In genomic region chr1:165779954-165780585, GRCm38 (mm10) we compare ENCODE assay signal across 8 mouse cellular contexts. TPM values are rescaled to one million over a fixed set of nuclear protein-coding genes. Genes with fewer than 3 reads are reported as not detected.
DNase-seq lines count a peak whose midpoint lies in the region; ATAC-seq and TF ChIP-seq lines count a peak whose summit lies in the region.

No protein-coding gene starts in this region.

- no peaks in the 10 kb centered on the region; the same call in 1 of the 2 replicates for H3K27me3 ChIP-seq in kidney, adult 2 months (replicated peaks; ENCODE audit: control insufficient read depth, insufficient read depth, low read length)
- H3K27me3 ChIP-seq in erythroblast, embryonic 14.5 days (ENCODE audit: control insufficient read depth) = peaks cover 3% of the 10 kb centered on the region
- no peaks in the 10 kb centered on the region for H3K27me3 ChIP-seq in kidney, postnatal 0 days (ENCODE audit: insufficient read depth, low read length)
- H3K27me3 ChIP-seq in midbrain, embryonic 14.5 days (ENCODE audit: control insufficient read depth, insufficient read depth, low read length) = peaks cover 15% of the 10 kb centered on the region; the same call in 1 of the 2 replicates

- H3K27ac ChIP-seq in kidney, adult 2 months (ENCODE audit: insufficient read depth, low read depth, low read length) = no peak overlapping the region
- no peak overlapping the region for H3K27ac ChIP-seq in kidney, postnatal 0 days
- H3K27ac ChIP-seq in midbrain, embryonic 14.5 days (replicated peaks; ENCODE audit: low read depth, low read length) = no peak overlapping the region

- 4% methylated on average over 13 of the region's 13 CpGs for WGBS in kidney, adult 2 months
- 3% methylated on average over 13 of the region's 13 CpGs for WGBS in kidney, postnatal 0 days
- WGBS in midbrain, embryonic 14.5 days = 2% methylated on average over 13 of the region's 13 CpGs

- no peaks in the 10 kb centered on the region for H3K36me3 ChIP-seq in kidney, adult 2 months (ENCODE audit: control insufficient read depth, insufficient read depth, low read length)
- H3K36me3 ChIP-seq in erythroblast, embryonic 14.5 days (ENCODE audit: control insufficient read depth) = peaks cover 11% of the 10 kb centered on the region
- no peaks in the 10 kb centered on the region for H3K36me3 ChIP-seq in kidney, postnatal 0 days (ENCODE audit: insufficient read depth, low read length)
- H3K36me3 ChIP-seq in midbrain, embryonic 14.5 days (ENCODE audit: control insufficient read depth, insufficient read depth, low read length) = no peaks in the 10 kb centered on the region

- peak overlapping the region; percentile 83 for H3K4me2 ChIP-seq in kidney, postnatal 0 days (ENCODE audit: low read length)
- H3K4me2 ChIP-seq in midbrain, embryonic 14.5 days (ENCODE audit: low read length) = peak overlapping the region; percentile 53

- H3K9me3 ChIP-seq in erythroblast, embryonic 14.5 days (ENCODE audit: control insufficient read depth, low read length) = no peaks in the 10 kb centered on the region
- no peaks in the 10 kb centered on the region for H3K9me3 ChIP-seq in kidney, postnatal 0 days (replicated peaks; ENCODE audit: low read length)
- H3K9me3 ChIP-seq in midbrain, embryonic 14.5 days (ENCODE audit: control insufficient read depth, low read length) = no peaks in the 10 kb centered on the region

- no peak for TF ChIP-seq CTCF in kidney, adult 2 months (conservative IDR thresholded peaks at IDR 0.05; ENCODE audit: insufficient read depth, insufficient read length, low read depth, low read length)
- peak; percentile 72 for TF ChIP-seq CTCF in kidney, postnatal 0 days (IDR thresholded peaks at IDR 0.05; ENCODE audit: low read depth)

- peak; percentile 22 for DNase-seq in kidney, adult 2 months
- no peak for DNase-seq in kidney, postnatal 25 days
- DNase-seq in MEL-GATA-1-ER (ENCODE audit: extremely low read depth, low read depth) = peak; percentile 54
- DNase-seq in kidney, postnatal 0 days (ENCODE audit: low spot score) = peak; percentile 83
- peak; percentile 84 for DNase-seq in midbrain, embryonic 14.5 days
- no peak for DNase-seq in gastrocnemius, postnatal 36 days
- no peak for DNase-seq in cerebellum, postnatal 4 days (ENCODE audit: low spot score in 2 of 2)

- no peaks in the 10 kb centered on the region; the same call in 1 of the 2 replicates for H3K4me1 ChIP-seq in kidney, adult 2 months (ENCODE audit: control insufficient read depth, insufficient read depth, low read length)
- H3K4me1 ChIP-seq in erythroblast, embryonic 14.5 days (ENCODE audit: control insufficient read depth) = peaks cover 22% of the 10 kb centered on the region
- H3K4me1 ChIP-seq in kidney, postnatal 0 days (replicated peaks; ENCODE audit: insufficient read depth, low read length) = no peaks in the 10 kb centered on the region
- H3K4me1 ChIP-seq in midbrain, embryonic 14.5 days (ENCODE audit: control insufficient read depth, insufficient read depth, low read length) = peaks cover 3% of the 10 kb centered on the region; the same call in 1 of the 2 replicates

- ATAC-seq in kidney, postnatal 0 days (replicated peaks; ENCODE audit: low FRiP score, low read depth) = peak; percentile 59
- ATAC-seq in midbrain, embryonic 14.5 days (ENCODE audit: low FRiP score, low TSS enrichment) = peak; percentile 57; the same call in 1 of the 2 replicates

- TF ChIP-seq POLR2A in kidney, adult 2 months (IDR thresholded peaks at IDR 0.05; ENCODE audit: low read depth, low read length) = no peak

- peak overlapping the region; percentile 45; the same call in 1 of the 2 replicates for H3K9ac ChIP-seq in kidney, postnatal 0 days (ENCODE audit: low read depth, low read length)
- no peak overlapping the region; the same call in 1 of the 2 replicates for H3K9ac ChIP-seq in midbrain, embryonic 14.5 days (replicated peaks; ENCODE audit: low read length)

- intact Hi-C loops in gastrocnemius, postnatal 36 days (cut with DNase I) = loop anchor here (5.0 kb wide), 1 partner anchor 187 kb away; no protein-coding TSS in a partner anchor

- H3K4me3 ChIP-seq in kidney, adult 2 months (ENCODE audit: insufficient read depth, low read depth, low read length) = peak overlapping the region; percentile 41; the same call in 1 of the 2 replicates
- peak overlapping the region; percentile 60 for H3K4me3 ChIP-seq in erythroblast, embryonic 14.5 days (replicated peaks)
- peak overlapping the region; percentile 33 for H3K4me3 ChIP-seq in kidney, postnatal 0 days (replicated peaks; ENCODE audit: low read depth, low read length)
- peak overlapping the region; percentile 19 for H3K4me3 ChIP-seq in midbrain, embryonic 14.5 days (replicated peaks; ENCODE audit: low read depth, low read length)

RNA-seq across cellular contexts. Expression of gene Cd247, which starts 8.4 kb away (rescaled TPM):
- polyA plus RNA-seq in kidney, adult 2 months (2012; rRNA removed) = 1.1 and 5.5 TPM in 2 replicates
- 0.03 and 0.05 TPM in 2 replicates for polyA plus RNA-seq in erythroblast, embryonic 14.5 days (2012)
- 0.47 and 0.67 TPM in 2 replicates for polyA plus RNA-seq in kidney, postnatal 0 days (2015; fragmentation: Nextera tagmentation; extraction: Ambion mirVana)
- polyA plus RNA-seq in midbrain, embryonic 14.5 days (2014; fragmentation: Nextera tagmentation; extraction: Ambion mirVana) = 1.5 and 2.1 TPM in 2 replicates
- total RNA-seq in gastrocnemius, postnatal 36 days (2021) = 1 to 10 TPM in 1 of 2 experiments, under 1 TPM in 1; 0.67 to 2.3 TPM

RNA-seq across cellular contexts. Expression of gene Creg1, which starts 16.5 kb away (rescaled TPM):
- 86.9 and 89.7 TPM in 2 replicates for polyA plus RNA-seq in kidney, adult 2 months (2012; rRNA removed)
- 49.2 and 54.6 TPM in 2 replicates for polyA plus RNA-seq in erythroblast, embryonic 14.5 days (2012)
- 89.9 and 90.2 TPM in 2 replicates for polyA plus RNA-seq in kidney, postnatal 0 days (2015; fragmentation: Nextera tagmentation; extraction: Ambion mirVana)
- polyA plus RNA-seq in midbrain, embryonic 14.5 days (2014; fragmentation: Nextera tagmentation; extraction: Ambion mirVana) = 24.7 and 31.8 TPM in 2 replicates
- 10 to 100 TPM; 47.7 to 55.7 TPM for total RNA-seq in gastrocnemius, postnatal 36 days (2021)

Comparison
In these comparisons a context has a peak if more than half of its experiments do, and no peak if none do; other contexts are left out.
1. DNase-seq: peak in kidney, adult 2 months (single experiment), MEL-GATA-1-ER (single experiment), kidney, postnatal 0 days (single experiment) and midbrain, embryonic 14.5 days (single experiment); none in kidney, postnatal 25 days (0 of 2), gastrocnemius, postnatal 36 days (0 of 2) and cerebellum, postnatal 4 days (0 of 2).
2. Peak in every context shown above with its lines, with median percentiles within 50 percentile points of each other: H3K4me3 ChIP-seq.